Mouse (Mus musculus) bone marrow macrophage, adult 2 months (primary cell): ENCODE data around the gene Smim20.

Source experiments
- CTCF ChIP-seq: IDR thresholded peaks from 2 replicates; pipeline ENCODE4 v1.5.1; 2012; ENCODE audit warnings: low read depth, mild to moderate bottlenecking, low read length, moderate library complexity
- POLR2A ChIP-seq: IDR thresholded peaks from 2 replicates; pipeline ENCODE4 v1.6.1; 2012; ENCODE audit warnings: mild to moderate bottlenecking, low read depth, low read length, borderline replicate concordance

GRCm38 (mm10) chr5:53241963-53242362, 24.9 kb upstream of the Smim20 start:
- TF ChIP-seq POLR2A (no peak), CTCF (no peak)
